Mouse (Mus musculus): Measurements from ENCODE around the gene Fbxo46.

The Fbxo46 gene

GRCm38 (mm10) chr7:19169506-19169905, 49.8 kb downstream of the Fbxo46 start:
- no peak for DNase-seq (ENCODE audit: low spot score in 2 of 2)

GRCm38 (mm10) chr7:19170142-19170541, 50.5 kb downstream of the Fbxo46 start:
- peak in 1 of 2 experiments; percentile 74 for DNase-seq (ENCODE audit: low spot score in 2 of 2)

- DNase-seq (ENCODE audit: low spot score in 2 of 2), result no peak
These were observed 52.2 kb downstream of the Fbxo46 start for GRCm38 (mm10) chr7:19171831-19172230.

GRCm38 (mm10) chr7:19172874-19173273, 53.2 kb downstream of the Fbxo46 start:
- DNase-seq (ENCODE audit: low spot score in 2 of 2), result peak; percentile 85

- peak; percentile 89 for DNase-seq (ENCODE audit: low spot score in 2 of 2)
These were observed 56.3 kb downstream of the Fbxo46 start, which contains the start of gene Eml2 for GRCm38 (mm10) chr7:19175708-19176515. Gene Eml2 (plus strand): TSS chr7:19176421.

GRCm38 (mm10) chr7:19176516-19176947, 56.9 kb downstream of the Fbxo46 start:
- DNase-seq (ENCODE audit: low spot score in 2 of 2), result no peak

- DNase-seq (ENCODE audit: low spot score in 2 of 2), result no peak
These were observed 57.6 kb downstream of the Fbxo46 start for GRCm38 (mm10) chr7:19177216-19177615.

GRCm38 (mm10) chr7:19178035-19178434, 58.4 kb downstream of the Fbxo46 start:
- DNase-seq (ENCODE audit: low spot score in 2 of 2), result peak; percentile 50 to 52

- DNase-seq (ENCODE audit: low spot score in 2 of 2), result peak; percentile 84 to 89
These were observed 58.9 kb downstream of the Fbxo46 start for GRCm38 (mm10) chr7:19178443-19179092.

GRCm38 (mm10) chr7:19179173-19179572, 59.5 kb downstream of the Fbxo46 start:
- peak; percentile 52 to 72 for DNase-seq (ENCODE audit: low spot score in 2 of 2)

- DNase-seq (ENCODE audit: low spot score in 2 of 2), result no peak
These were observed 60.3 kb downstream of the Fbxo46 start for GRCm38 (mm10) chr7:19179936-19180335.

- DNase-seq (ENCODE audit: low spot score in 2 of 2), result no peak
These were observed 61.3 kb downstream of the Fbxo46 start for GRCm38 (mm10) chr7:19180862-19181429.

GRCm38 (mm10) chr7:19184250-19184649, 64.6 kb downstream of the Fbxo46 start:
- no peak for DNase-seq (ENCODE audit: low spot score in 2 of 2)

- DNase-seq (ENCODE audit: low spot score in 2 of 2), result no peak
These were observed 65.1 kb downstream of the Fbxo46 start for GRCm38 (mm10) chr7:19184758-19185157.

Measured in frontal cortex, postnatal 36 days (tissue).